Mouse (Mus musculus) forebrain, embryonic 11.5 days (tissue): ENCODE results near the gene Panx1. TPM values are rescaled to one million over a fixed set of nuclear protein-coding genes. Genes with fewer than 3 reads are reported as not detected.

Experiments
- ATAC-seq: fragments of 200-750 bp; cut with Nextera tagmentation; replicated peaks from 2 replicates; pipeline ENCODE4 v1.8.0; 2017; ENCODE audit warnings: moderate TSS enrichment; ENCODE audit not compliant: low FRiP score
- DNase-seq: peaks from one replicate; pipeline ENCODE4 v3.0.0-alpha.2; 2017; ENCODE audit warnings: low spot score
- H3K27ac ChIP-seq: fragments of 300-500 bp; sonication (generic); 2 replicates; pipeline ENCODE4 v1.5.1; 2014; ENCODE audit warnings: low read depth, low read length
- H3K27me3 ChIP-seq: fragments of 300-500 bp; sonication (generic); 2 replicates; pipeline ENCODE4 v1.6.1; 2014; ENCODE audit warnings: mild to moderate bottlenecking, low read length, mixed read lengths; ENCODE audit not compliant: control insufficient read depth, insufficient read depth
- H3K36me3 ChIP-seq: fragments of 300-500 bp; sonication (generic); 2 replicates; pipeline ENCODE4 v1.6.1; 2014; ENCODE audit warnings: mild to moderate bottlenecking, low read length, moderate library complexity, mixed read lengths; ENCODE audit not compliant: control insufficient read depth, insufficient read depth
- H3K4me1 ChIP-seq: fragments of 300-500 bp; sonication (generic); replicated peaks from 2 replicates; pipeline ENCODE4 v1.6.1; 2014; ENCODE audit warnings: low read length, mixed read lengths; ENCODE audit not compliant: control insufficient read depth, insufficient read depth
- H3K4me2 ChIP-seq: fragments of 300-500 bp; sonication (generic); 2 replicates; pipeline ENCODE4 v1.6.1; 2014; ENCODE audit warnings: low read depth, mild to moderate bottlenecking, low read length, moderate library complexity, mixed read lengths; ENCODE audit not compliant: severe bottlenecking
- H3K4me3 ChIP-seq: fragments of 300-500 bp; sonication (generic); 2 replicates; pipeline ENCODE4 v1.5.1; 2014; ENCODE audit warnings: low read depth, low read length
- H3K9ac ChIP-seq: fragments of 300-500 bp; sonication (generic); 2 replicates; pipeline ENCODE4 v1.6.1; 2014; ENCODE audit warnings: low read length
- H3K9me3 ChIP-seq: fragments of 300-500 bp; sonication (generic); 2 replicates; pipeline ENCODE4 v1.6.1; 2016; ENCODE audit warnings: low read length, mixed read lengths; ENCODE audit not compliant: control insufficient read depth
- WGBS: fragments of 180-500 bp; shearing (Covaris S2); extraction: QIAGEN DNeasy Blood & Tissue Kit; methylation state at CpG from one replicate; pipeline ENCODE4 v1.1.7; 2014; 5-methylcytosine and 5-hydroxymethylcytosine counted together
- polyA plus RNA-seq: library from polyadenylated mRNA; unstranded; fragments of >200 nt; fragmentation: Nextera tagmentation; extraction: Ambion mirVana; gene quantifications from 2 replicates; pipeline ENCODE4 v1.2.1, GENCODE M21; 2014

Gene Panx1
- polyA plus RNA-seq, 1 experiment from 2014 or later: 103 TPM

GRCm38 (mm10) chr9:15033568-15034160 lies 11.6 kb downstream of the Panx1 start:
- Histone ChIP-seq H3K27me3 (no peaks in the 10 kb centered on the region), H3K9me3 (no peaks in the 10 kb centered on the region), H3K4me1 (no peaks in the 10 kb centered on the region), H3K27ac (no peak overlapping the region), H3K4me3 (no peak overlapping the region), H3K36me3 (no peaks in the 10 kb centered on the region; the same call in 1 of the 2 replicates), H3K9ac (no peak overlapping the region), H3K4me2 (no peak overlapping the region)
- WGBS: 69% methylated on average over 5 of the region's 5 CpGs
- no peak for DNase-seq
- no peak for ATAC-seq

GRCm38 (mm10) chr9:15032797-15033196 lies 12.5 kb downstream of the Panx1 start:
- no peak for ATAC-seq
- H3K9ac ChIP-seq: no peak overlapping the region
- no peak overlapping the region for H3K4me3 ChIP-seq

GRCm38 (mm10) chr9:15030771-15031170 lies 14.5 kb downstream of the Panx1 start:
- WGBS: 86% methylated on average over 8 of the region's 8 CpGs
- Histone ChIP-seq H3K9ac (no peak overlapping the region), H3K4me1 (no peaks in the 10 kb centered on the region), H3K9me3 (no peaks in the 10 kb centered on the region), H3K27me3 (no peaks in the 10 kb centered on the region), H3K4me2 (no peak overlapping the region), H3K36me3 (no peaks in the 10 kb centered on the region; the same call in 1 of the 2 replicates), H3K4me3 (no peak overlapping the region), H3K27ac (no peak overlapping the region)
- DNase-seq (no peak), ATAC-seq (no peak)

More at GRCm38 (mm10) chr9:15032797-15033196, 12.5 kb downstream of the Panx1 start:
- 93% methylated on average over 4 of the region's 4 CpGs for WGBS
- Histone ChIP-seq H3K36me3 (no peaks in the 10 kb centered on the region; the same call in 1 of the 2 replicates), H3K27me3 (no peaks in the 10 kb centered on the region), H3K4me2 (no peak overlapping the region), H3K9me3 (no peaks in the 10 kb centered on the region), H3K27ac (no peak overlapping the region), H3K4me1 (no peaks in the 10 kb centered on the region)
- no peak for DNase-seq

GRCm38 (mm10) chr9:15029025-15029727 lies 16.1 kb downstream of the Panx1 start:
- no peak overlapping the region for H3K9ac ChIP-seq
- ATAC-seq: peak; percentile 69
- no peaks in the 10 kb centered on the region; the same call in 1 of the 2 replicates for H3K36me3 ChIP-seq
- DNase-seq: peak; percentile 74
- H3K27ac ChIP-seq: no peak overlapping the region
- H3K4me3 ChIP-seq: no peak overlapping the region
- WGBS: 54% methylated on average over 5 of the region's 5 CpGs
- no peaks in the 10 kb centered on the region for H3K27me3 ChIP-seq
- H3K9me3 ChIP-seq: no peaks in the 10 kb centered on the region
- H3K4me1 ChIP-seq: no peaks in the 10 kb centered on the region
- no peak overlapping the region for H3K4me2 ChIP-seq

GRCm38 (mm10) chr9:15027725-15028124 lies 17.6 kb downstream of the Panx1 start:
- WGBS: 74% methylated on average over 3 of the region's 3 CpGs
- Histone ChIP-seq H3K4me2 (no peak overlapping the region), H3K27ac (no peak overlapping the region), H3K4me1 (no peaks in the 10 kb centered on the region), H3K9ac (no peak overlapping the region), H3K4me3 (no peak overlapping the region), H3K36me3 (no peaks in the 10 kb centered on the region; the same call in 1 of the 2 replicates), H3K27me3 (no peaks in the 10 kb centered on the region), H3K9me3 (no peaks in the 10 kb centered on the region)
- ATAC-seq: no peak
- no peak for DNase-seq

GRCm38 (mm10) chr9:15023049-15023448 lies 22.2 kb downstream of the Panx1 start:
- H3K9me3 ChIP-seq: no peaks in the 10 kb centered on the region
- no peak for ATAC-seq
- H3K4me2 ChIP-seq: no peak overlapping the region
- no peaks in the 10 kb centered on the region for H3K4me1 ChIP-seq
- no peak overlapping the region for H3K27ac ChIP-seq
- no peak for DNase-seq
- no peaks in the 10 kb centered on the region; the same call in 1 of the 2 replicates for H3K36me3 ChIP-seq
- no peak overlapping the region for H3K4me3 ChIP-seq
- no peak overlapping the region for H3K9ac ChIP-seq
- H3K27me3 ChIP-seq: no peaks in the 10 kb centered on the region
- 91% methylated on average over 1 of the region's 1 CpGs for WGBS

- no peak for DNase-seq
- Histone ChIP-seq H3K36me3 (no peaks in the 10 kb centered on the region), H3K27ac (no peak overlapping the region), H3K27me3 (no peaks in the 10 kb centered on the region), H3K4me1 (no peaks in the 10 kb centered on the region), H3K9me3 (no peaks in the 10 kb centered on the region), H3K4me2 (no peak overlapping the region), H3K4me3 (no peak overlapping the region), H3K9ac (no peak overlapping the region)
- ATAC-seq: no peak
- 83% methylated on average over 9 of the region's 9 CpGs for WGBS
Measured at GRCm38 (mm10) chr9:15021156-15021555, 24.1 kb downstream of the Panx1 start.

- no peaks in the 10 kb centered on the region for H3K36me3 ChIP-seq
- no peaks in the 10 kb centered on the region for H3K27me3 ChIP-seq
- no peak for ATAC-seq
- no peak overlapping the region for H3K27ac ChIP-seq
- no peaks in the 10 kb centered on the region for H3K4me1 ChIP-seq
- DNase-seq: no peak
- H3K4me3 ChIP-seq: no peak overlapping the region
- H3K9ac ChIP-seq: no peak overlapping the region
- H3K4me2 ChIP-seq: no peak overlapping the region
- no peaks in the 10 kb centered on the region for H3K9me3 ChIP-seq
- 94% methylated on average over 5 of the region's 5 CpGs for WGBS
Measured at GRCm38 (mm10) chr9:15020561-15021080, 24.7 kb downstream of the Panx1 start.
